Mouse (Mus musculus) kidney, embryonic 15.5 days (tissue): ENCODE results near the gene Wnt3a. TPM values are rescaled to one million over a fixed set of nuclear protein-coding genes. Genes with fewer than 3 reads are reported as not detected.
A peak's percentile ranks its signal among the peaks of the same experiment; 100 is the strongest.
"Not testable (repeated sequence)": the region's sequence is repeated elsewhere in the genome, so short reads cannot be mapped to it uniquely, and the experiment has no call there.

Experiments used
- ATAC-seq: fragments of 200-750 bp; cut with Nextera tagmentation; replicated peaks from 2 replicates; pipeline ENCODE4 v1.8.0; 2017; ENCODE audit warnings: moderate TSS enrichment; ENCODE audit not compliant: low FRiP score
- H3K27ac ChIP-seq: fragments of 300-500 bp; sonication (generic); 2 replicates; pipeline ENCODE4 v1.5.1; 2015; ENCODE audit warnings: mild to moderate bottlenecking, inconsistent platforms
- H3K27me3 ChIP-seq: fragments of 300-500 bp; sonication (generic); 2 replicates; pipeline ENCODE4 v1.6.1; 2015; ENCODE audit warnings: inconsistent platforms
- H3K36me3 ChIP-seq: fragments of 300-500 bp; sonication (generic); 2 replicates; pipeline ENCODE4 v1.6.1; 2015; ENCODE audit warnings: inconsistent platforms
- H3K4me1 ChIP-seq: fragments of 300-500 bp; sonication (generic); 2 replicates; pipeline ENCODE4 v1.6.1; 2015; ENCODE audit warnings: inconsistent platforms
- H3K4me2 ChIP-seq: fragments of 300-500 bp; sonication (generic); 2 replicates; pipeline ENCODE4 v1.6.1; 2015; ENCODE audit warnings: moderate library complexity, mild to moderate bottlenecking, inconsistent platforms
- H3K4me3 ChIP-seq: fragments of 300-500 bp; sonication (generic); replicated peaks from 2 replicates; pipeline ENCODE4 v1.5.1; 2015; ENCODE audit warnings: mild to moderate bottlenecking, inconsistent platforms
- H3K9ac ChIP-seq: fragments of 300-500 bp; sonication (generic); 2 replicates; pipeline ENCODE4 v1.6.1; 2015; ENCODE audit warnings: mild to moderate bottlenecking, inconsistent platforms
- H3K9me3 ChIP-seq: fragments of 300-500 bp; sonication (generic); replicated peaks from 2 replicates; pipeline ENCODE4 v1.6.1; 2016; ENCODE audit warnings: inconsistent platforms
- WGBS: fragments of 180-500 bp; shearing (Covaris S2); methylation state at CpG from one replicate; pipeline ENCODE4 v1.1.7; 2015; ENCODE audit warnings: mixed read lengths; 5-methylcytosine and 5-hydroxymethylcytosine counted together
- polyA plus RNA-seq: library from polyadenylated mRNA; unstranded; fragments of >200 nt; fragmentation: Nextera tagmentation; extraction: Ambion mirVana; gene quantifications from 2 replicates; pipeline ENCODE4 v1.2.1, GENCODE M21; 2015

Gene Wnt3a
- polyA plus RNA-seq, 1 experiment from 2014 or later = not detected

GRCm38 (mm10) chr11:59225167-59225566 lies 65.4 kb downstream of the Wnt3a start:
- no peak for ATAC-seq
- no peak overlapping the region for H3K27ac ChIP-seq
- no peaks in the 10 kb centered on the region for H3K9me3 ChIP-seq
- peaks cover 15% of the 10 kb centered on the region for H3K36me3 ChIP-seq
- H3K4me1 ChIP-seq = peaks cover 58% of the 10 kb centered on the region
- no peak overlapping the region for H3K9ac ChIP-seq
- H3K27me3 ChIP-seq = no peaks in the 10 kb centered on the region
- 66% methylated on average over 2 of the region's 2 CpGs for WGBS
- peak overlapping the region; percentile 72 for H3K4me2 ChIP-seq
- peak overlapping the region; percentile 5; the same call in 1 of the 2 replicates for H3K4me3 ChIP-seq

DNA sequence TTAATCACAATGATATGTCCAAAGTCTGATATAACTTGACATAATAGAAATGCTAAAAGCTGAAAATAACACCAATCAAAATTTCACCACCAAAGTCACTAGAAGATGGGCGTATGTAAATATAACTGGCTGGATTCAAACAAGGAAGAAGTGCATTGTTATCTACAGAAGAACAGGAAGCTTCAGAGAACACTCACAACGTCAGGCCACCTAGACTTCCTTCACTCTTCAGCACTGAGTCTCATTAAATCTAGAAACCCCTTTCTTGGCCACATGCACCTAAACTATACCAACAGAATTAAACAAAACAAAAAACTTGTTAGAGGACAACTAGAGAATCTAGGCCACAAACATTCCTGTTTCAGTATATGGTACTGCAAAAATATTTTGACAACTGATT lies 66.1 kb downstream of the Wnt3a start:
- Histone ChIP-seq H3K27me3 (no peaks in the 10 kb centered on the region), H3K9ac (no peak overlapping the region), H3K4me2 (no peak overlapping the region), H3K4me3 (no peak overlapping the region), H3K4me1 (peaks cover 60% of the 10 kb centered on the region), H3K27ac (no peak overlapping the region), H3K36me3 (peaks cover 22% of the 10 kb centered on the region), H3K9me3 (no peaks in the 10 kb centered on the region)
- ATAC-seq = no peak
- 73% methylated on average over 2 of the region's 2 CpGs for whole genome bisulfite sequencing

- peaks cover 26% of the 10 kb centered on the region for H3K36me3 ChIP-seq
- H3K4me1 ChIP-seq = peaks cover 61% of the 10 kb centered on the region
- no peak overlapping the region for H3K27ac ChIP-seq
- H3K9me3 ChIP-seq = no peaks in the 10 kb centered on the region
- WGBS = 90% methylated on average over 3 of the region's 3 CpGs
- ATAC-seq = no peak
- no peak overlapping the region for H3K9ac ChIP-seq
- no peaks in the 10 kb centered on the region for H3K27me3 ChIP-seq
- no peak overlapping the region for H3K4me2 ChIP-seq
- H3K4me3 ChIP-seq = no peak overlapping the region
Observed at GRCm38 (mm10) chr11:59224025-59224424, 66.5 kb downstream of the Wnt3a start.

DNA sequence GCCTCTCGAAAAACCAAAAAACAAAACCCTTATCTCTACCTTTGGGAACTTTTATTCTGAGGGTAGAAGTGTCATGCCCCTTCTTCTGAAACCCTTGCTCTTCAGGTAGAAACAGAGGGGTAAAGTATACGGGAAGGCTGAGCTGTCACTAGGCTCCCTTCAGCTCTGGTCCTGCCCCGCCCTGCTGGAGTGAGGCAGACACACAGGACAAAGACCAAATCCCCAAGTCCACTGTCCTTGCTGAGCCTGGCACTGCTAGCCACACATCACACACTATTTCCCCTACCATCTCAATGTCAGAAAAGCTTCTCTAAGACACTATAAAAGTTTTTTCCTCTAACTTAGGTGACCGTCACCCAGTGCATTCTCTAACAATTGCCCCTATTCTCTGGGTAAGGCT lies 68.2 kb downstream of the Wnt3a start:
- no peak overlapping the region for H3K4me2 ChIP-seq
- no peak for ATAC-seq
- no peak overlapping the region for H3K4me3 ChIP-seq
- H3K27ac ChIP-seq = no peak overlapping the region
- 89% methylated on average over 4 of the region's 4 CpGs for WGBS
- peaks cover 38% of the 10 kb centered on the region for H3K36me3 ChIP-seq
- H3K9ac ChIP-seq = no peak overlapping the region
- peaks cover 69% of the 10 kb centered on the region for H3K4me1 ChIP-seq
- H3K9me3 ChIP-seq = no peaks in the 10 kb centered on the region
- no peaks in the 10 kb centered on the region for H3K27me3 ChIP-seq

DNA sequence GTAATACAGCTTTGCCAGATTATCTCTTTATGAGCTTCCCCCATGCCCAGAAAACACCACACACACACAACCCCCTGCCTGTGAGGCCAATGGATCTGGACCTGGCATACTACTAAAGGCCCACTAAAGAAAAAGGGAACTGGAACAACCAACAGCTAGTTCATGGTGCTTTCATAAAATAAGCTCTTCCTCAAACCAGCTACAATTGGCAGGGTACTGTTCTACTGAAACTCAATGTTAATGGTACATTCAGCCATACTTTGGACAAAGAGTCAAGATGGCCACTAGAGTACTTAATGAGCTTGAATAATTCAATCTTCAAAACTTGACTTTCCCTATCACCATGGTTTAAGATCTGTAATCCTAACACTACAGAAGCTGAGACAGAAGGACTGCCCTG lies 68.9 kb downstream of the Wnt3a start:
- Histone ChIP-seq H3K4me2 (no peak overlapping the region), H3K27me3 (no peaks in the 10 kb centered on the region), H3K9ac (no peak overlapping the region), H3K9me3 (no peaks in the 10 kb centered on the region), H3K36me3 (peaks cover 44% of the 10 kb centered on the region), H3K4me1 (peaks cover 71% of the 10 kb centered on the region), H3K4me3 (no peak overlapping the region), H3K27ac (no peak overlapping the region)
- no peak for ATAC-seq

DNA sequence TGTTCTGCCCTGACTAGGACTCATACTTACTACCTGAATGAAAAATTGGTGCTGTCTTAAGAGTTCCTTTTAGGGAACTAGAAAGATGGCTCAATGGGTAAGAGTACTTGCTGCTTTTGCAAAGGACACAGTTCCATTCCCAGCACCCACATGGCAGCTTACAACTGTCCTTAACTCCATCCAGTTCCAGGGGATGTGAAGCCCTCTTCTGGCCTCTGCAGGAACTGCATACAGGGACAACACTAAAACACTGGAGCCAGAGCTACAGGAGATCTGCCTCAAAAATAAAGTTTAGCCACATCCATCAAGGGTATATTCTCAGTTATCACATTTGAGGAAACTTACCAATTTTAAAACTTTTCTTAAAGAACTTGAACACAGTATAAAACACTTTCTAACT lies 71.5 kb downstream of the Wnt3a start:
- Histone ChIP-seq H3K36me3 (peaks cover 67% of the 10 kb centered on the region), H3K4me3 (no peak overlapping the region), H3K27ac (peak overlapping the region; percentile 71), H3K4me2 (no peak overlapping the region; the same call in 1 of the 2 replicates), H3K4me1 (peaks cover 50% of the 10 kb centered on the region), H3K9me3 (no peaks in the 10 kb centered on the region), H3K27me3 (no peaks in the 10 kb centered on the region), H3K9ac (no peak overlapping the region)
- ATAC-seq = no peak

- Histone ChIP-seq H3K27me3 (no peaks in the 10 kb centered on the region), H3K36me3 (peaks cover 66% of the 10 kb centered on the region), H3K4me3 (no peak overlapping the region), H3K9ac (no peak overlapping the region), H3K4me2 (no peak overlapping the region; the same call in 1 of the 2 replicates), H3K9me3 (no peaks in the 10 kb centered on the region), H3K4me1 (peaks cover 48% of the 10 kb centered on the region), H3K27ac (peak overlapping the region; percentile 71)
- ATAC-seq = peak; percentile 58; the same call in 1 of the 2 replicates
- 78% methylated on average over 4 of the region's 4 CpGs for WGBS
Observed at GRCm38 (mm10) chr11:59218389-59218998, 72.1 kb downstream of the Wnt3a start.

DNA sequence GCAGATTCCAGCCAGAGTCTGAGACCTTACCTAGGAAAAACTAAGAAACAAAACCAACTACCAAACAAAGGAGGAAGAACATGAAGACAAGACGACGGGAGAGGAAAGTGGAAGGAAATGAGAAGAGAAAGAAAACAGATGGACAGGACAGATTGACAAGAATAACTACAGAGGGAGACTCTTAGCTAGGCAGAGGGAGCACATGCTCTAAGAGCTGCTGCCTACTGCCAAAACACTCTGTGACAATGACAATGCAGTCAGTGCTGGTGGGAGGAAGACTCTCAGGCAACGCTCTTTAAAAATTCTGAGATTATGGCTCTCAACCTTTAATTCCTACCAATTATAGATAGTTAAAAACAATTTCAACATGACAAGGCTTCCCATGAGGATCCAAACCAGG lies 73.6 kb downstream of the Wnt3a start:
- Histone ChIP-seq H3K9ac (no peak overlapping the region), H3K4me1 (peaks cover 37% of the 10 kb centered on the region), H3K4me3 (no peak overlapping the region), H3K27ac (no peak overlapping the region), H3K36me3 (peaks cover 73% of the 10 kb centered on the region), H3K27me3 (no peaks in the 10 kb centered on the region), H3K4me2 (no peak overlapping the region), H3K9me3 (no peaks in the 10 kb centered on the region)
- ATAC-seq = no peak
- 84% methylated on average over 3 of the region's 3 CpGs for WGBS

- Histone ChIP-seq H3K4me1 (peaks cover 27% of the 10 kb centered on the region), H3K9ac (no peak overlapping the region), H3K9me3 (no peaks in the 10 kb centered on the region), H3K27ac (no peak overlapping the region), H3K4me2 (no peak overlapping the region), H3K4me3 (no peak overlapping the region), H3K27me3 (no peaks in the 10 kb centered on the region), H3K36me3 (peaks cover 81% of the 10 kb centered on the region)
- no peak for ATAC-seq
- 91% methylated on average over 12 of the region's 12 CpGs for WGBS
Observed at GRCm38 (mm10) chr11:59212892-59213494, 77.6 kb downstream of the Wnt3a start.

DNA sequence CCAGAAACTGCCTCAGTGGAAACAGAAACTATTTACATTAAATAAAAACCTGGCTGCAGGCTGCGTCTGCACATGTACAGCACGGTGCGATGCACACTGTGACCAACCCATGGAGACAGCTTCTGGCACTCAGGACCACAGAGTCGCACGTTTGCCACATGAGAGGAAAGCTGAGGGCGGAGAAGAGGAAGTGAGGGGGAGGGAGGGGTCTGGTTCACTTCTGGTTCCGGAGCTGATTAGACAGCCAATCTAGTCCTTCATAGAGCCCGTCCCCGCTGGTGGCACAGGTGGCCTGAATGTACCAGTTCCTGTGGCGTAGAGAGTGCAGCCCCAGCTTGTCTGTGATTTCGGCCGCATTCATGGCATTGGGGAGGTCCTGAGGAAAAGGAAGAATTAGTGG lies 78.2 kb downstream of the Wnt3a start:
- Histone ChIP-seq H3K36me3 (peaks cover 78% of the 10 kb centered on the region), H3K4me1 (peaks cover 27% of the 10 kb centered on the region)
- H3K9me3 ChIP-seq, H3K9ac ChIP-seq, H3K27me3 ChIP-seq, H3K27ac ChIP-seq, ATAC-seq, H3K4me3 ChIP-seq, H3K4me2 ChIP-seq: not testable (repeated sequence)
- WGBS = 74% methylated on average over 12 of the region's 12 CpGs

GRCm38 (mm10) chr11:59211561-59211960 lies 79.0 kb downstream of the Wnt3a start:
- not testable (repeated sequence) for H3K27ac ChIP-seq, H3K9ac ChIP-seq, H3K9me3 ChIP-seq, H3K27me3 ChIP-seq, H3K4me3 ChIP-seq, ATAC-seq, H3K4me2 ChIP-seq
- WGBS = 87% methylated on average over 9 of the region's 9 CpGs
- H3K36me3 ChIP-seq = peaks cover 77% of the 10 kb centered on the region
- H3K4me1 ChIP-seq = peaks cover 23% of the 10 kb centered on the region

- Histone ChIP-seq H3K27me3 (no peaks in the 10 kb centered on the region), H3K9me3 (no peaks in the 10 kb centered on the region), H3K4me1 (peaks cover 23% of the 10 kb centered on the region), H3K36me3 (peaks cover 79% of the 10 kb centered on the region), H3K9ac (no peak overlapping the region), H3K4me3 (no peak overlapping the region), H3K4me2 (no peak overlapping the region), H3K27ac (no peak overlapping the region)
- 89% methylated on average over 4 of the region's 4 CpGs for WGBS
- ATAC-seq = no peak
Observed at GRCm38 (mm10) chr11:59210020-59210419, 80.5 kb downstream of the Wnt3a start.

GRCm38 (mm10) chr11:59209580-59209979 lies 81.0 kb downstream of the Wnt3a start:
- ATAC-seq = no peak
- peak overlapping the region; percentile 98 for H3K27ac ChIP-seq
- peaks cover 79% of the 10 kb centered on the region for H3K36me3 ChIP-seq
- no peaks in the 10 kb centered on the region for H3K27me3 ChIP-seq
- peak overlapping the region; percentile 91 for H3K4me2 ChIP-seq
- H3K4me1 ChIP-seq = peaks cover 23% of the 10 kb centered on the region
- no peak overlapping the region for H3K9ac ChIP-seq
- H3K4me3 ChIP-seq = peak overlapping the region; percentile 88
- no peaks in the 10 kb centered on the region for H3K9me3 ChIP-seq
- 67% methylated on average over 5 of the region's 5 CpGs for WGBS
